Mouse (Mus musculus) liver, embryonic 14.5 days (tissue): ENCODE measurements around the gene Smad3. TPM values are rescaled to one million over a fixed set of nuclear protein-coding genes. Genes with fewer than 3 reads are reported as not detected.

Experiments
- ATAC-seq: fragments of 200-750 bp; cut with Nextera tagmentation; 2 replicates; pipeline ENCODE4 v1.8.0; 2017; ENCODE audit warnings: moderate number of reproducible peaks, mild to moderate bottlenecking, moderate library complexity; ENCODE audit not compliant: insufficient read depth
- DNase-seq, 3 experiments: peaks; one replicate each; pipeline ENCODE4 v3.0.0-alpha.2; 2012 to 2013; ENCODE audit warnings: low read depth in 3 of 3, low spot score in 3 of 3
- H3K27ac ChIP-seq: fragments of 300-500 bp; sonication (generic); 2 replicates; pipeline ENCODE4 v1.5.1; 2014; ENCODE audit warnings: moderate library complexity, mild to moderate bottlenecking, control low read depth, inconsistent platforms
- H3K27me3 ChIP-seq: fragments of 300-500 bp; sonication (generic); 2 replicates; pipeline ENCODE4 v1.6.1; 2014; ENCODE audit warnings: mild to moderate bottlenecking, low read length, moderate library complexity; ENCODE audit not compliant: control insufficient read depth, insufficient read depth
- H3K36me3 ChIP-seq: fragments of 300-500 bp; sonication (generic); replicated peaks from 2 replicates; pipeline ENCODE4 v1.6.1; 2014; ENCODE audit warnings: low read depth; ENCODE audit not compliant: control insufficient read depth, insufficient read depth
- H3K4me1 ChIP-seq, 2 experiments: fragments of 200-500 bp in 1 of 2; fragments of 300-500 bp in 1 of 2; sonication (generic) in 1 of 2; replicated peaks; 2 replicates each; pipeline ENCODE4 v1.6.1; 2012 to 2014; ENCODE audit warnings: antibody characterized with exemption in 1 of 2, inconsistent platforms in 1 of 2, low read length in 1 of 2; ENCODE audit not compliant: control insufficient read depth in 2 of 2, insufficient read depth in 2 of 2
- H3K4me2 ChIP-seq: fragments of 300-500 bp; sonication (generic); 2 replicates; pipeline ENCODE4 v1.6.1; 2014; ENCODE audit warnings: low read depth, mild to moderate bottlenecking, control low read depth, moderate library complexity
- H3K4me3 ChIP-seq, 2 experiments: fragments of 200-500 bp in 1 of 2; fragments of 300-500 bp in 1 of 2; sonication (generic) in 1 of 2; 2 replicates each; pipeline ENCODE4 v1.5.1; 2012 to 2014; ENCODE audit warnings: low read depth in 2 of 2, low read length in 2 of 2, mild to moderate bottlenecking in 2 of 2, control low read depth in 1 of 2, inconsistent platforms in 1 of 2, moderate library complexity in 1 of 2; ENCODE audit not compliant: insufficient read depth in 1 of 2
- H3K9ac ChIP-seq: fragments of 300-500 bp; sonication (generic); replicated peaks from 2 replicates; pipeline ENCODE4 v1.6.1; 2014; ENCODE audit warnings: mild to moderate bottlenecking, control low read depth, moderate library complexity
- H3K9me3 ChIP-seq: fragments of 300-500 bp; sonication (generic); 2 replicates; pipeline ENCODE4 v1.6.1; 2016; ENCODE audit warnings: low read length, mixed read lengths; ENCODE audit not compliant: control insufficient read depth
- CTCF ChIP-seq: IDR thresholded peaks from 2 replicates; pipeline ENCODE4 v1.5.1; 2016; ENCODE audit warnings: antibody characterized with exemption, low read depth, control low read depth
- EP300 ChIP-seq: IDR thresholded peaks from 2 replicates; pipeline ENCODE4 v1.6.1; 2016; ENCODE audit warnings: antibody characterized with exemption, low read depth
- WGBS: fragments of 180-500 bp; shearing (Covaris S2); extraction: QIAGEN DNeasy Blood & Tissue Kit; methylation state at CpG from one replicate; pipeline ENCODE4 v1.1.7; 2014; ENCODE audit not compliant: insufficient replicate concordance; 5-methylcytosine and 5-hydroxymethylcytosine counted together
- polyA plus RNA-seq, 2 experiments: library from polyadenylated mRNA; depleted of rRNA in 1 of 2; stranded (reverse) in 1 of 2; unstranded in 1 of 2; fragments of >200 nt; fragmentation: Nextera tagmentation in 1 of 2; extraction: Ambion mirVana in 1 of 2; gene quantifications; 2 replicates each; pipeline versions ENCODE4 v1.2.1 to v1.2.3; 2012 to 2014

Gene Smad3
- polyA plus RNA-seq, 2 experiments, result 1.7 to 3.2 TPM

DNA sequence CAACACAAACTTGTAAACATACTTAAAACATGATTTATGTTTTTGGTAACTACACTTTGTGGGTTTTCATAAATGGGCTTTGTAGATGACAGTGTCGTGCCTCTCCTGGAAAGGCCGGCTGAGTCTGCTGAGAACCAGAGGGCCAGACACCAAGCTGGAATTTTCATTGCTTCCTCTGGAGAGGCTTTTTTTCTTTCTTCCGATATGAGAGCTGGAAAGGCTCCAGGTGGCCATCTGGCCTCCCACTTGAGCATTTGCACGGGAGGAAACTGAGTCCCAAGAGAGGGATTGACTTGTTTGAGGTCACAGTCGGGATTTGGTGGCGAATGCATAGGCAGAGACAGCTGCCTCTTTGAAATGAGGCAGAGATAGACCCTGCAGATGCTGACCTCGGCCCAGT, 31.6 kb upstream of the Smad3 start:
- WGBS, result 68% methylated on average over 7 of the region's 7 CpGs
- Histone ChIP-seq H3K9ac (no peak overlapping the region), H3K4me3 (no peak overlapping the region), H3K4me2 (no peak overlapping the region), H3K27me3 (no peaks in the 10 kb centered on the region), H3K27ac (no peak overlapping the region), H3K9me3 (no peaks in the 10 kb centered on the region), H3K36me3 (no peaks in the 10 kb centered on the region), H3K4me1 (peaks cover 25 to 44% of the 10 kb centered on the region in 2 experiments)
- no peak for DNase-seq
- ATAC-seq, result no peak
- no peak for TF ChIP-seq EP300

DNA sequence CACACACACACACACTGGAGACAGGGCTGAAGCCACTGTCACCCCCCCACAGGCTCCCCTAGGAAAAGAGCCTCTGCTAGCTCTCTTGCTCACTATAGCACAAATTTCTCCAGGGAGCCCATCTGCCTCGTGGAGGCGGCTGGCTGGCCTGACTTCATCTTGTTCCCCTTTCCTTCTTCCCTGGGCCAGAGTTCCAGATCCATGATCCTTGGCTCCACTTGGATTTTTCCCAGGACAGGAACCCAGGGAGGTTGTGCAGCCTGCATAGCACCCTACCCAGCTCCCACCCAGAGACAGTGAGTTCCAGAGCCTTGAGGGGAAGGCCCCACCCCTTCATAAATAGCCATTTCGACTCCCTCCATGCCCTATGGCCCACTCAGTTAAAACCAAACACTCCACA, 29.8 kb upstream of the Smad3 start:
- no peaks in the 10 kb centered on the region for H3K27me3 ChIP-seq
- WGBS, result 51% methylated on average over 3 of the region's 3 CpGs
- no peak overlapping the region for H3K4me2 ChIP-seq
- no peak overlapping the region for H3K4me3 ChIP-seq
- H3K9me3 ChIP-seq, result no peaks in the 10 kb centered on the region
- H3K27ac ChIP-seq, result no peak overlapping the region
- H3K36me3 ChIP-seq, result no peaks in the 10 kb centered on the region
- no peak overlapping the region for H3K9ac ChIP-seq
- peaks cover 35 to 45% of the 10 kb centered on the region in 2 experiments for H3K4me1 ChIP-seq
- no peak for TF ChIP-seq EP300
- TF ChIP-seq CTCF, result no peak
- no peak for DNase-seq
- ATAC-seq, result no peak

DNA sequence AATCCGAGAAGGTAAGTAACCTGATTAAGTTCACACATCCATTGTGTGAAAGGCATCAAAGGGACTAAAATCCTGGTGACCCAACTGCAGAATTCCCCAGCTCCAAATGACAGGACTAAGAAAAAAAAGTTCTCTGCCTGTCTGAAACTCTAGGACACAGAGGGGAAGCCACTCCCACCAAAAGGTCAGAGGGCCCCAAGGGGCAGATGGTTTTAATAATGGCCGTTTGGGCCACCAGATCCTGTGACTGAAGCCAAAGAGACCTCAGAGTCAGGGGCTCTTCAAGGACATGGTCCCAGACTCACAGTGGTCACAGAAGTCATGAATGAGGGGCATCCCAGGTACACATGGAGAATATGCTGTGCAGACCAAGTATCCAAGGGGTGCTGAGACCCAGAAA, 29.3 kb upstream of the Smad3 start:
- H3K4me2 ChIP-seq, result no peak overlapping the region
- H3K4me1 ChIP-seq, result peaks cover 41 to 50% of the 10 kb centered on the region in 2 experiments
- no peak overlapping the region for H3K27ac ChIP-seq
- no peak overlapping the region for H3K4me3 ChIP-seq
- WGBS, result 43% methylated on average over 2 of the region's 2 CpGs
- no peaks in the 10 kb centered on the region for H3K27me3 ChIP-seq
- H3K36me3 ChIP-seq, result no peaks in the 10 kb centered on the region
- DNase-seq (no peak), ATAC-seq (no peak)
- TF ChIP-seq CTCF, result no peak
- TF ChIP-seq EP300, result no peak
- H3K9ac ChIP-seq, result no peak overlapping the region
- no peaks in the 10 kb centered on the region for H3K9me3 ChIP-seq

- Histone ChIP-seq H3K9ac (no peak overlapping the region), H3K4me2 (peak overlapping the region; percentile 29), H3K4me3 (no peak overlapping the region), H3K36me3 (no peaks in the 10 kb centered on the region), H3K9me3 (no peaks in the 10 kb centered on the region), H3K27me3 (no peaks in the 10 kb centered on the region), H3K4me1 (peaks cover 50 to 60% of the 10 kb centered on the region in 2 experiments), H3K27ac (no peak overlapping the region)
- ATAC-seq (no peak), DNase-seq (no peak)
- TF ChIP-seq EP300 (no peak), CTCF (no peak)
- WGBS, result 33% methylated on average over 5 of the region's 5 CpGs
These were observed 28.4 kb upstream of the Smad3 start for GRCm38 (mm10) chr9:63786026-63786670.

DNA sequence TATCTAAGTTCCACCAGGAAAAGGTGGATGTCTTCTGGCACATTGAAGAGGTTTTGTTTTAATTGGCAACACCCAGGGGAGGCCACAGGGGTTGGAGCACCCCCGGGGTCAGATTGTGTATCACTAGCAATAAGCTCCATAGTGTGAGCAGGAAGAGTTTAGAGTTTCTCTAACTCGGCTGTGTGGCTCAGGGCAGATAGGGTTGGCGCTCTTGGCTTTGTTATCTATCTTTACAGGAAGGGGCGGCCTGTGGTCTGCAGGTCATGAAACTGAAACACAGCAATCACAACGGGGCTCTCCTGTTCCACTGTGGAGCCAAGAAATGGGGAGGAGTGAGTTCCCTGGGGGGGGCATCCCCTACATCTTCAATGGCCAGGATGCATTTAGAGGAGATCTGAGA, 27.7 kb upstream of the Smad3 start:
- peak in 2 of 3 experiments; percentile 42 to 46 for DNase-seq
- ATAC-seq, result peak; percentile 61
- peak overlapping the region; percentile 29 for H3K4me2 ChIP-seq
- peak; percentile 48; the same call in 1 of the 2 replicates for TF ChIP-seq EP300
- no peak for TF ChIP-seq CTCF
- 7% methylated on average over 5 of the region's 5 CpGs for WGBS
- no peaks in the 10 kb centered on the region for H3K27me3 ChIP-seq
- no peak overlapping the region for H3K9ac ChIP-seq
- H3K27ac ChIP-seq, result peak overlapping the region; percentile 15; the same call in 1 of the 2 replicates
- no peaks in the 10 kb centered on the region for H3K9me3 ChIP-seq
- no peak overlapping the region for H3K4me3 ChIP-seq
- peaks cover 49 to 63% of the 10 kb centered on the region in 2 experiments for H3K4me1 ChIP-seq
- no peaks in the 10 kb centered on the region for H3K36me3 ChIP-seq
